13 mouse cellular contexts compared by ENCODE assay signal in genomic region chr13:41085140-41085539, GRCm38 (mm10). TPM values are rescaled to one million over a fixed set of nuclear protein-coding genes. Genes with fewer than 3 reads are reported as not detected.
A peak's percentile ranks its signal among the peaks of the same experiment; 100 is the strongest.
DNase-seq lines count a peak whose midpoint lies in the region; ATAC-seq and TF ChIP-seq lines count a peak whose summit lies in the region.
"Had no signal": no experiment of that assay in that cellular context is flagged by ENCODE, and none has a peak within 500 bp of the region (broad histone marks: within the 10 kb centered on the region; RNA-seq: fewer than 3 reads in every experiment).

No protein-coding gene starts in this region.

- no peak overlapping the region for H3K27ac ChIP-seq in layer of hippocampus, adult 2 months
- H3K27ac ChIP-seq: forebrain, embryonic 15.5 days; liver, embryonic 13.5 days had no signal

- no peak overlapping the region for H3K4me3 ChIP-seq in layer of hippocampus, adult 2 months
- H3K4me3 ChIP-seq: forebrain, embryonic 15.5 days; liver, embryonic 13.5 days had no signal

- peak; percentile 87 for TF ChIP-seq CTCF in layer of hippocampus, adult 2 months (conservative IDR thresholded peaks at IDR 0.05)

- DNase-seq in layer of hippocampus, adult 2 months (ENCODE audit: low spot score in 2 of 2) = no peak
- DNase-seq in layer of hippocampus, postnatal 14 days (ENCODE audit: low spot score in 2 of 2) = no peak
- peak; percentile 25 for DNase-seq in Muller cell, postnatal 12 days (ENCODE audit: inconsistent ontology term)
- no peak for DNase-seq in frontal cortex, postnatal 36 days (ENCODE audit: low spot score in 2 of 2)
- no peak for DNase-seq in ovary, postnatal 14 days (ENCODE audit: low spot score)
- DNase-seq: cerebellum, adult 9-11 months; kidney, postnatal 4 days; liver, embryonic 13.5 days had no signal

- ATAC-seq in CD4-positive, CD25-positive, alpha-beta regulatory T cell, adult 4 months = peak; percentile 43
- 0 out of 2 replicates have a peak, but pooled peaks have one; percentile 24 for ATAC-seq in megakaryocyte, adult 5-6 weeks (ENCODE audit: poor library complexity, severe bottlenecking)
- ATAC-seq: forebrain, embryonic 15.5 days had no signal

RNA-seq across cellular contexts. Expression of gene Mak, which starts 5.6 kb away (rescaled TPM):
- total RNA-seq in layer of hippocampus, adult 2 months (2021) = 1 to 10 TPM in 1 of 2 experiments, under 1 TPM in 1; 0.91 to 1.7 TPM
- under 1 TPM; 0.76 to 0.90 TPM for total RNA-seq in layer of hippocampus, postnatal 14 days (2021)
- under 1 TPM in 1 of 2 experiments, not detected in 1; 0.07 TPM for polyA plus RNA-seq in CD4-positive, CD25-positive, alpha-beta regulatory T cell, adult 4 months (2017; shearing (Covaris generic))
- total RNA-seq in megakaryocyte, adult 5-6 weeks (2015) = 0.23 and 0.27 TPM in 2 replicates
- 0.22 and 0.41 TPM in 2 replicates for total RNA-seq in megakaryocyte, adult 5-6 weeks (2017)

RNA-seq across cellular contexts. Expression of gene Gcm2, which starts 25.7 kb away (rescaled TPM):
- not detected for total RNA-seq in layer of hippocampus, adult 2 months (2021)
- total RNA-seq in layer of hippocampus, postnatal 14 days (2021) = not detected
- polyA plus RNA-seq in CD4-positive, CD25-positive, alpha-beta regulatory T cell, adult 4 months (2017; shearing (Covaris generic)) = under 1 TPM; 0.37 to 0.69 TPM
- total RNA-seq in megakaryocyte, adult 5-6 weeks (2015) = not detected in 2 replicates
- 0.26 TPM in 1 of 2 replicates, not detected in the other for total RNA-seq in megakaryocyte, adult 5-6 weeks (2017)
- polyA plus RNA-seq: forebrain, embryonic 15.5 days; heart, embryonic 14.5 days; liver, embryonic 13.5 days; urinary bladder, adult 2 months had no signal

RNA-seq across cellular contexts. Expression of gene Sycp2l, which starts 29.0 kb away (rescaled TPM):
- not detected for total RNA-seq in layer of hippocampus, adult 2 months (2021)
- total RNA-seq in layer of hippocampus, postnatal 14 days (2021) = under 1 TPM in 1 of 2 experiments, not detected in 1; 0.21 TPM
- polyA plus RNA-seq in CD4-positive, CD25-positive, alpha-beta regulatory T cell, adult 4 months (2017; shearing (Covaris generic)) = not detected
- total RNA-seq in megakaryocyte, adult 5-6 weeks (2015) = not detected in 2 replicates
- not detected in 2 replicates for total RNA-seq in megakaryocyte, adult 5-6 weeks (2017)
- polyA plus RNA-seq: forebrain, embryonic 15.5 days; heart, embryonic 14.5 days; liver, embryonic 13.5 days; urinary bladder, adult 2 months had no signal
